Mouse (Mus musculus) neural tube, embryonic 15.5 days (tissue): ENCODE data around the gene Igsf8. TPM values are rescaled to one million over a fixed set of nuclear protein-coding genes. Genes with fewer than 3 reads are reported as not detected.

ENCODE experiments used
- ATAC-seq: fragments of 200-750 bp; cut with Nextera tagmentation; 2 replicates; pipeline ENCODE4 v1.8.0; 2017; ENCODE audit warnings: mild to moderate bottlenecking, moderate TSS enrichment, moderate library complexity; ENCODE audit not compliant: low FRiP score
- H3K27ac ChIP-seq: fragments of 300-500 bp; sonication (generic); replicated peaks from 2 replicates; pipeline ENCODE4 v1.5.1; 2015; ENCODE audit warnings: mild to moderate bottlenecking, inconsistent platforms
- H3K27me3 ChIP-seq: fragments of 300-500 bp; sonication (generic); replicated peaks from 2 replicates; pipeline ENCODE4 v1.6.1; 2015; ENCODE audit warnings: inconsistent platforms
- H3K36me3 ChIP-seq: fragments of 300-500 bp; sonication (generic); 2 replicates; pipeline ENCODE4 v1.6.1; 2015; ENCODE audit warnings: inconsistent platforms
- H3K4me1 ChIP-seq: fragments of 300-500 bp; sonication (generic); 2 replicates; pipeline ENCODE4 v1.6.1; 2015; ENCODE audit warnings: inconsistent platforms
- H3K4me2 ChIP-seq: fragments of 300-500 bp; sonication (generic); 2 replicates; pipeline ENCODE4 v1.6.1; 2015; ENCODE audit warnings: inconsistent platforms, mild to moderate bottlenecking, moderate library complexity
- H3K4me3 ChIP-seq: fragments of 300-500 bp; sonication (generic); replicated peaks from 2 replicates; pipeline ENCODE4 v1.5.1; 2015; ENCODE audit warnings: mild to moderate bottlenecking, inconsistent platforms
- H3K9ac ChIP-seq: fragments of 300-500 bp; sonication (generic); replicated peaks from 2 replicates; pipeline ENCODE4 v1.6.1; 2015; ENCODE audit warnings: mild to moderate bottlenecking, inconsistent platforms
- H3K9me3 ChIP-seq: fragments of 300-500 bp; sonication (generic); replicated peaks from 2 replicates; pipeline ENCODE4 v1.6.1; 2016; ENCODE audit warnings: inconsistent platforms
- WGBS: fragments of 180-500 bp; shearing (Covaris S2); methylation state at CpG from one replicate; pipeline ENCODE4 v1.1.7; 2015; ENCODE audit warnings: mixed read lengths; 5-methylcytosine and 5-hydroxymethylcytosine counted together
- polyA plus RNA-seq: library from polyadenylated mRNA; unstranded; fragments of >200 nt; fragmentation: Nextera tagmentation; extraction: Ambion mirVana; gene quantifications from 2 replicates; pipeline ENCODE4 v1.2.1, GENCODE M21; 2015

The Igsf8 gene
- polyA plus RNA-seq, 1 experiment from 2014 or later: 71.3 TPM

DNA sequence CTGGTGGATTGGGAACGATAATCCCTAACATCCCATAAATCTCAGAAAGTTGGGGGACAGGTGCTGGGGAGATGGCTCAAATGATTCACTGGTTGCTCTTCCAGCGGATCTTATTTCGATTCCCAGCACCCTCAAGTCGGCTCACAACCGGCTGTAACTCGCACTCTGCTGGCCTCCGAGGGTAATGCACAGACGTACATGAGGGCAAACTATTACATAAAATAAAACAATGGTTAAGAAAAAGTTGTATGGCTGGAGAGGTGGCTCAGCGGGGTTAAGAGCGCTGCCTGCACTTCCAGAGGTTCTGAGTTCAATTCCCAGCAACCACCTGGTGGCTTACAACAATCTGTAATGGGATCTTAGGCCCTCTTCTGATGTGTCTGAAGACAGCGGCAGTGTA lies 65.2 kb downstream of the Igsf8 start:
- Histone ChIP-seq H3K9me3 (no peaks in the 10 kb centered on the region), H3K4me1 (peaks cover 25% of the 10 kb centered on the region), H3K4me2 (peak overlapping the region; percentile 92), H3K4me3 (peak overlapping the region; percentile 52), H3K27me3 (peaks cover 5% of the 10 kb centered on the region; the same call in 1 of the 2 replicates), H3K36me3 (no peaks in the 10 kb centered on the region), H3K27ac (no peak overlapping the region), H3K9ac (no peak overlapping the region)
- 63% methylated on average over 11 of the region's 11 CpGs for WGBS
- no peak for ATAC-seq

GRCm38 (mm10) chr1:172327206-172328001 lies 66.0 kb downstream of the Igsf8 start:
- H3K27ac ChIP-seq: no peak overlapping the region
- H3K9me3 ChIP-seq: no peaks in the 10 kb centered on the region
- H3K4me3 ChIP-seq: no peak overlapping the region
- 86% methylated on average over 16 of the region's 16 CpGs for WGBS
- H3K4me2 ChIP-seq: no peak overlapping the region
- peaks cover 5% of the 10 kb centered on the region; the same call in 1 of the 2 replicates for H3K27me3 ChIP-seq
- no peak overlapping the region for H3K9ac ChIP-seq
- H3K36me3 ChIP-seq: no peaks in the 10 kb centered on the region
- no peak for ATAC-seq
- H3K4me1 ChIP-seq: peaks cover 25% of the 10 kb centered on the region

DNA sequence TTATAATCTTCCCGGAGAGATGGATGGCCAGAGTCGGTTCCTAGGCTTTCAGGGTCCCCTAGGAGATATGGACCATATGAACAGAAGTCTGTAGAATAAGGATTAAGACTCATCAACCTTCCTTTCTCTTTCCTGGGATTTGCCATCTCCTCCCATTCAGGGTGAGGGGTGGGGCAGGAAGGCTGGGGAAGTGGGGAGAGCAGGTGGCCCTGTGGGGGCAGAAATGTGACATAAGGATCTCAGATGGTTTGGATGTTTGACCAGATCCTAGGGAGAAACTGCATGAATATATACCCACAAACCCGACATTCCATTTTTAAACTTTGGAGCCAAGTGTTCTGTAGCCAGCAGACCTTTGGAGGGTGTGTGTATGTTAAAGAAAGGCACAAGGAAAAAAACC lies 66.6 kb downstream of the Igsf8 start:
- Histone ChIP-seq H3K4me3 (no peak overlapping the region), H3K36me3 (no peaks in the 10 kb centered on the region), H3K4me1 (peaks cover 25% of the 10 kb centered on the region), H3K27me3 (peaks cover 5% of the 10 kb centered on the region; the same call in 1 of the 2 replicates), H3K9ac (no peak overlapping the region), H3K9me3 (no peaks in the 10 kb centered on the region), H3K4me2 (no peak overlapping the region; the same call in 1 of the 2 replicates), H3K27ac (no peak overlapping the region)
- 82% methylated on average over 3 of the region's 3 CpGs for WGBS
- no peak for ATAC-seq

DNA sequence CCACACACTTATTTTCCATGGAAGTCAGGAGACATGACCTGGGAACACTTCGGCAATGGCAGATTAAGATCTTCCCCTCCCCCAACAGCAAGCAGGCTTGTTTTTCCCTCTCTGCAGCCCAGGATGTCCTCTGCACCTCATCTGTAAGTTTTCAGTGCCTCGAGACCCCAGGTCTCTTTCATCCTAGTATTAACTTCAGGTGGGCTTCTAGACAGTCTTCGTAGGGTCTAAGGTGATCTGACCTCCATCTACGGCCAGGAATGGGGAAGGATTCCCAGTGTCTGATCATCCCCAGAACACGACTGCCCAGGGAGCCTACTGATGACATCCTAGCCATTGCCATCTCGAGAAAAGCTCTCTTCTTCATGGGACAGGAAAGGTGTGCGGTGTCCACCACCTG lies 67.0 kb downstream of the Igsf8 start:
- Histone ChIP-seq H3K4me2 (peak overlapping the region; percentile 61), H3K27ac (no peak overlapping the region), H3K27me3 (peaks cover 5% of the 10 kb centered on the region; the same call in 1 of the 2 replicates), H3K36me3 (no peaks in the 10 kb centered on the region), H3K9ac (no peak overlapping the region), H3K9me3 (no peaks in the 10 kb centered on the region), H3K4me3 (no peak overlapping the region), H3K4me1 (peaks cover 25% of the 10 kb centered on the region)
- 87% methylated on average over 7 of the region's 7 CpGs for WGBS
- ATAC-seq: no peak

DNA sequence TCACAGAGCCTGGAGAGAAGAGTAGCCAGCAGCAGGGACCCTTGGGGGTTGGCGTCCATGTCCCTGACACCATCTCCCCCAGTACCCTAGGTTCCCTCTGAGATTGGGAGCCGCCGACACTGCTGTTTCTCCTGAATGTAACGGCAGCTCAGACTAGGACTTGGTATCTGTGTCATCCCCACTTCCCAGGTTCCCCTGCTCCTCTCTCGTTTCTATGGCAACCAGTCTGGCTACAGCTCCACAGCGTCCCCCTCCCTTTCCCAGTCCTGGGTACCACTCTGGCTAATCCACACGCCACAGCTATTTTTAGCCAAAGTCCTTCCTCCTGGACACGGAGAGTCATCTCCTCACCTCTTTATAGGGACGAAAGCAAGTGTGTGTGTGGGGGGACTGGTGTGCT lies 67.7 kb downstream of the Igsf8 start, which contains the start of gene Kcnj9:
Kcnj9 (minus strand) TSS at position 188 of the 400 bp plus-strand sequence.
- H3K4me1 ChIP-seq: peaks cover 25% of the 10 kb centered on the region
- no peak within 1 kb of the TSS for H3K27ac ChIP-seq
- H3K27me3 ChIP-seq: peaks cover 5% of the 10 kb centered on the region; the same call in 1 of the 2 replicates
- H3K4me3 ChIP-seq: peak within 1 kb of the TSS; percentile 36
- H3K9me3 ChIP-seq: no peaks in the 10 kb centered on the region
- ATAC-seq: peak; percentile 90
- H3K9ac ChIP-seq: peak within 1 kb of the TSS; percentile 47; the same call in 1 of the 2 replicates
- peak within 1 kb of the TSS; percentile 61 for H3K4me2 ChIP-seq
- 19% methylated on average over 9 of the region's 9 CpGs for WGBS
- H3K36me3 ChIP-seq: no peaks in the 10 kb centered on the region

- H3K27ac ChIP-seq: no peak overlapping the region
- peaks cover 25% of the 10 kb centered on the region for H3K4me1 ChIP-seq
- H3K27me3 ChIP-seq: peaks cover 5% of the 10 kb centered on the region; the same call in 1 of the 2 replicates
- H3K9ac ChIP-seq: 0 out of 2 replicates have a peak overlapping the region, but pooled peaks have one; percentile 47
- peak overlapping the region; percentile 36; the same call in 1 of the 2 replicates for H3K4me3 ChIP-seq
- H3K9me3 ChIP-seq: no peaks in the 10 kb centered on the region
- 75% methylated on average over 6 of the region's 6 CpGs for WGBS
- peak overlapping the region; percentile 61 for H3K4me2 ChIP-seq
- 0 out of 2 replicates have a peak, but pooled peaks have one; percentile 1 for ATAC-seq
- H3K36me3 ChIP-seq: no peaks in the 10 kb centered on the region
Observed at GRCm38 (mm10) chr1:172329616-172330015, 68.2 kb downstream of the Igsf8 start.

GRCm38 (mm10) chr1:172331422-172331947 lies 70.0 kb downstream of the Igsf8 start:
- 56% methylated on average over 8 of the region's 8 CpGs for WGBS
- Histone ChIP-seq H3K4me2 (no peak overlapping the region), H3K9me3 (no peaks in the 10 kb centered on the region), H3K4me3 (no peak overlapping the region), H3K36me3 (no peaks in the 10 kb centered on the region), H3K27ac (no peak overlapping the region), H3K9ac (no peak overlapping the region), H3K4me1 (peaks cover 15% of the 10 kb centered on the region), H3K27me3 (peaks cover 5% of the 10 kb centered on the region; the same call in 1 of the 2 replicates)
- ATAC-seq: no peak

DNA sequence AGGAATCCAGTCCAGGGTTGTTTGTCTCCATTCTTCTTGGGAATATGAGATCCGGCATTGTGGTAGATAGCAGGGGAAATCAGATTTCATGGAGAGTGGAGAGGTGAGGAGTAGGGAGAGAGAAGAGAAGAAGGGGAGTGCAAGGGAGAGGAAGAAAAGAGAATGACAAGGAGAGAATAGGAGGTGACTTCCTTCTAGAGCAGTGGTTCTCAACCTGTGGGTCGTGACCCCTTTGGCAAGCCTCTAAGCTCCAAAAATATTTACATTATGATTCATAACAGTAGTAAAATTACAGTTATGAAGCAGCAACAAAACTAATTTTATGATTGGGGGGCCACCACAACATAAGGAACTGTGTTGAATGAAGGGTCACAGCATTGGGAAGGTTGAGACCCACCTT lies 71.5 kb downstream of the Igsf8 start:
- no peak for ATAC-seq
- Histone ChIP-seq H3K9me3 (no peaks in the 10 kb centered on the region), H3K4me2 (no peak overlapping the region), H3K9ac (no peak overlapping the region), H3K36me3 (no peaks in the 10 kb centered on the region), H3K27ac (no peak overlapping the region), H3K27me3 (no peaks in the 10 kb centered on the region; the same call in 1 of the 2 replicates), H3K4me1 (peaks cover 14% of the 10 kb centered on the region), H3K4me3 (no peak overlapping the region)
- 84% methylated on average over 2 of the region's 2 CpGs for WGBS

GRCm38 (mm10) chr1:172333512-172333911 lies 72.1 kb downstream of the Igsf8 start:
- Histone ChIP-seq H3K27ac (no peak overlapping the region), H3K4me3 (no peak overlapping the region), H3K4me1 (peaks cover 12% of the 10 kb centered on the region), H3K9me3 (no peaks in the 10 kb centered on the region), H3K4me2 (no peak overlapping the region), H3K9ac (no peak overlapping the region), H3K36me3 (no peaks in the 10 kb centered on the region), H3K27me3 (no peaks in the 10 kb centered on the region)
- no peak for ATAC-seq
- WGBS: 25% methylated on average over 3 of the region's 3 CpGs

DNA sequence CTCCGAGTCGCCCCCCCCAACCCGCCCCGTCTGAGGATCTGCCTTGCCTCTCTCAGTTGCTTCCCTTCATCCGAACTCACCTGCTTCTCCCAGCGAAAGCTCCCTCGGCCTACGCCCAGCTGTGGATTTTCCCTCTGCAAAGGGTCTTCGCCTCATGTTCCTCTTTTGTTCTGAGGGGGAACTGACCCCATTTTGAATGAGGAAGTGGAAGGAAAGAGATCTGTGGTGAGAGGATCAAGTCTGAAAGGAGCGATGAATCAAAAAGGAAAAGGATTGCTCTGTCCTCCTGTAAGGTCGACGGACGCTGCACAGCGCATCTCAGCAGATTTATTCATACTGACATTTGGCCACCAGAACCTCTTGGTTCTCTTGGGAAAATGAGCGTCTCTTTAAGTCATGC lies 74.4 kb downstream of the Igsf8 start:
- 84% methylated on average over 15 of the region's 15 CpGs for WGBS
- ATAC-seq: no peak
- H3K4me2 ChIP-seq: no peak overlapping the region
- H3K36me3 ChIP-seq: no peaks in the 10 kb centered on the region
- H3K9ac ChIP-seq: no peak overlapping the region
- no peak overlapping the region for H3K4me3 ChIP-seq
- H3K4me1 ChIP-seq: peaks cover 7% of the 10 kb centered on the region
- H3K27ac ChIP-seq: no peak overlapping the region
- no peaks in the 10 kb centered on the region for H3K9me3 ChIP-seq
- H3K27me3 ChIP-seq: no peaks in the 10 kb centered on the region

DNA sequence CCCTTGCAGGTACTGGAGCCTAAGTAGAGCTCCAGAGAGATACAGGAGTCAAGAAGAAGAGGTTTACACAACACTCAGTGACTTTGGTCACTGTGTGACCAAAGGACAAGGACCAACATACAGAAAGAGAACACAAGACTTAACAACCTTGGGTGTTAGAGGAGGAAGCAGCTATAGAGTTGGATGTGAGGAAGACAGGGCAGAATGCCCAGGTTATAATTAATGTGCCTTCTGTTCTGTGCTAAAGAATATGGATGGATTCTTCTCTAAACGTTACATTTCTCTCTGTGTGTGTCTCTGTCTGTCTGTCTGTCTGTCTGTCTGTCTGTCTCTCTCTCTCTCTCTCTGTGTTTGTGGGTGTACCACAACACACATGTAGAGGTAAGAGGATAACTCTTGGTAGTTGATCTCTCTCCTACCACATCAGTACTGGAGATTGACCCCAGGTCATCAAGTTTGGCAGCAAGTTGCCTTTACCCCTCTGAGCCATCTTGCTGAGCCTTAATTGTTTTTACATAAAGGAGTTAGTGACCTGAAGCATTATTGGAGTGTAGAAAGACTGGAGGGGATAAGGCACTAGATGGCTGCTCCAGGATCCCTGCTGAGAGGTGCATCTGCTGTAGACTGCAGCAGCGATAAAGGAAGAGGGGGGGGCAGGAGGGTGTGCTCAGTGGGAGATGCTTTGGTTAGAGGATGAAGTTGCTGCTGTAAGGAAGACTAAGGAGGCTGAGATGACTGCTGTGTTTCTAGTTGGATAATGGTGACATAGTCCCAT lies 76.2 kb downstream of the Igsf8 start:
- Histone ChIP-seq H3K4me2 (no peak overlapping the region), H3K9ac (no peak overlapping the region), H3K27ac (no peak overlapping the region), H3K4me1 (peaks cover 12% of the 10 kb centered on the region), H3K4me3 (no peak overlapping the region), H3K27me3 (peaks cover 9% of the 10 kb centered on the region), H3K36me3 (no peaks in the 10 kb centered on the region), H3K9me3 (no peaks in the 10 kb centered on the region)
- WGBS: 29% methylated on average over 2 of the region's 2 CpGs
- no peak for ATAC-seq
